Mouse (Mus musculus): ENCODE results near the gene Vps4a. TPM values are rescaled to one million over a fixed set of nuclear protein-coding genes. Genes with fewer than 3 reads are reported as not detected.
"Not testable (repeated sequence)": the region's sequence is repeated elsewhere in the genome, so short reads cannot be mapped to it uniquely, and the experiment has no call there.

The Vps4a gene
- 100 to 1,000 TPM; 115 to 125 TPM for total RNA-seq (2021)

DNA sequence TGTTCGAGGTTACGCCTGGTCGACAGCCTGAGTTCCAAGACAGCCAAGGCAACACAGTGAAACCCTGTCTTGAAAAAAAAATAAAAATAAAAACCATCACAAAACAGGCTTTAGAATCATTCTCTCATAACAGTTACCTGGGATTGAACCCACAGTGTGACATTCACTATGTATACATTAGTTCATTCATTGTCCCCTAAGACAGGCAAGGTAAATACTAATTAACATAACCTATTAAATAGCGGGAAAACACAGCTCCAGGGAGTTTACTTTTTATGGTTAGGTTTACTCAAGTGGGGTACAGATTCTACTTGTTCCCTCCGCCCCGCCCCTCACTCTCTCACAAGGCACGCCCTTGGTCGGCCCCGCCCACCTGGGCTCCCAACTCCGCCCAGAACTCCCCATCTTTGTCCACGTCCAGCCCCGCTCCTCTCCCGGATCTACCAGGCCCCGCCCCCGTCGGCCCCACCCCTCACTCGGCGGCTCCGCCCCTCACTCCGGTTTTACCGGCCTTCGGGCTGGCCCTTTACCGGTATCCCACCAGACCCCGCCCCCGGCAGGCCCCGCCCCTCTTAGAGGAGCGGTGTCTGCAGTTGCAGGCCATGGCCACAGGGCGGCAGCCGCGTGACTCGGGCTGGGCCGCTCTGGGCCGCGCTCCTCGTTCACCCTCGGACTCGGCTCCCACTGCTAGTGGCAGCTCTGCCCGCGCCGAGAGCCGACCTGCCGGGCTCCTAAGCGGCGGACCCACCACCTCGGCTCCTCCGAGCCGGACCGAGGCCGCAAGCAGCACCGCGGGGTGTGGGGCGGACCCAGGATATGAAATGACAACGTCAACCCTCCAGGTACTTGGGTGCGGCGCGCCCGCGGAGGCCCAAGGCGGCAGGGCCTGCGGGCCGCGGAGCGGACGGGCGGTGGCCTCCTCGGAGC, at the start of gene Vps4a:
TSS of gene Vps4a (plus strand) at position 573 of the 927 bp plus-strand sequence.
- DNase-seq (ENCODE audit: low spot score in 2 of 2) = peak; percentile 94 to 96
- intact Hi-C loops (cut with DNase I) = loop anchor here (1.0 to 10.0 kb wide), 2 partner anchors 17 to 346 kb away; partner anchors contain the start of genes Pdf and Tango6

- peak; percentile 21 to 39 for DNase-seq (ENCODE audit: low spot score in 2 of 2)
- intact Hi-C loops (cut with DNase I) = no loop called here
These were observed 45.6 kb upstream of the Vps4a start for GRCm38 (mm10) chr8:106985404-106985821.

- DNase-seq (ENCODE audit: low spot score in 2 of 2) = no peak
- intact Hi-C loops (cut with DNase I) = no loop called here
These were observed 45.1 kb upstream of the Vps4a start for GRCm38 (mm10) chr8:106985951-106986350.

GRCm38 (mm10) chr8:106987557-106987956, 43.5 kb upstream of the Vps4a start:
- DNase-seq (ENCODE audit: low spot score in 2 of 2) = no peak
- intact Hi-C loops (cut with DNase I) = no loop called here

DNA sequence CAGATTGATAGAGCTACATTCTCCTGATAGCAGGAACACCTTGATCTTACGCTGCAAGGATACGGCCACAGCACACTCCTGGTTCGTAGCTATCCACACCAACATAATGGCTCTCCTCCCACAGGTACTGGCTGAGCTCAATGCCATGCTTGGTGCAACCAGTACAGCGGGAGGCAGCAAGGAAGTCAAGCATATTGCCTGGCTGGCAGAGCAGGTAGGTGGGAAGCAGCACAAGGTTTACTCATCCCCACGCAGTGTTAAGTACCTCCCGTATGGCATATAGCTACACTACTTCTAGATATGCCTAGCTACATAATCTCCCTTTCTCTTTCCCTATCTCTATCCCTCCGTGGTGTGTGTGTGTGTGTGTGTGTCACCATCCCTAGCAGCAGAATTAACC, 39.6 kb upstream of the Vps4a start:
- intact Hi-C loops (cut with DNase I) = no loop called here
- DNase-seq (ENCODE audit: low spot score in 2 of 2) = peak in 1 of 2 experiments; percentile 65

- intact Hi-C loops (cut with DNase I); DNase-seq (ENCODE audit: low spot score in 2 of 2): not testable (repeated sequence)
These were observed 34.7 kb upstream of the Vps4a start for GRCm38 (mm10) chr8:106996339-106996738.

GRCm38 (mm10) chr8:106997416-106997815, 33.6 kb upstream of the Vps4a start:
- intact Hi-C loops (cut with DNase I) = no loop called here
- DNase-seq (ENCODE audit: low spot score in 2 of 2) = no peak

GRCm38 (mm10) chr8:106999068-106999467, 32.0 kb upstream of the Vps4a start:
- DNase-seq (ENCODE audit: low spot score in 2 of 2) = no peak
- intact Hi-C loops (cut with DNase I) = no loop called here

DNA sequence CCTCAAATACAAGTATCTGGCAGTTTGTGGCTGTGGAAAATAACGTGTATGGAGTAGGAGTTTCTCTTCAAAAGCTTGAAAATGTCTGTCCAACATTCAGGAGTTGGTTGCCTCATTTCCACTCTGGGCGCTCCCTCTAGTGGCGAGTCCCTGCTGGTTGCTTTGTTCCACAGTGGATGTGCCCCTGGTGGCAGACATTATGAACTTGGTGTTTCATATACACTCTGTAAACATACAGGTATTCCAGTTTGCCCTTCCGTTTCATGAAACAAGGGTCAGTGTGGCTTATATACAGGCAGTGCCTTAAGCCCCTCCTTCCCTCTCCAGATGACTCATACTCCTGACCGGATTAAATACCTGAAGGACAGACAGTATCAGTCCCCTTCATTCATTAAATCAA, 28.5 kb upstream of the Vps4a start:
- intact Hi-C loops (cut with DNase I) = loop anchor here (1.0 to 5.0 kb wide), 3 partner anchors 75 to 304 kb away; no protein-coding TSS in a partner anchor
- DNase-seq (ENCODE audit: low spot score in 2 of 2) = peak; percentile 84 to 92

DNA sequence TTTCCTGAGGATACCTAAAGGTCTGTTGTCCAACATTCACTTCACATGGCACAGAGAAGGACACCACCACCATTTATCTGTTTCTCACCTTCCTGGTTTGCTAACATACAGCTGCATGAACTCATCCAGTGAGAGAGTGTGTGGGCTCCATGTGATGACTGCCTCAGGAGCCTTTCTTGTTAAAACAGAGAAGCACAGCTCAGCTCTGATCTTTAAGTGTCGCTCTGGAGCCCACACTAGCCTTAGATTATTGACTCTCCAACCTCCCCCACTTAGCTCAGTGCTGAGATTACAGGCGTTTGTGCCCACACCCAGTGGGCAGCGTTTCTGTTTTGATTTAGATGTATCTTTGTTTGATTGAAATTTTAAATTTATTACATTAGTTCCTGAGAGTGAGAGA, 23.2 kb upstream of the Vps4a start:
- peak; percentile 31 to 70 for DNase-seq (ENCODE audit: low spot score in 2 of 2)
- intact Hi-C loops (cut with DNase I) = no loop called here

DNA sequence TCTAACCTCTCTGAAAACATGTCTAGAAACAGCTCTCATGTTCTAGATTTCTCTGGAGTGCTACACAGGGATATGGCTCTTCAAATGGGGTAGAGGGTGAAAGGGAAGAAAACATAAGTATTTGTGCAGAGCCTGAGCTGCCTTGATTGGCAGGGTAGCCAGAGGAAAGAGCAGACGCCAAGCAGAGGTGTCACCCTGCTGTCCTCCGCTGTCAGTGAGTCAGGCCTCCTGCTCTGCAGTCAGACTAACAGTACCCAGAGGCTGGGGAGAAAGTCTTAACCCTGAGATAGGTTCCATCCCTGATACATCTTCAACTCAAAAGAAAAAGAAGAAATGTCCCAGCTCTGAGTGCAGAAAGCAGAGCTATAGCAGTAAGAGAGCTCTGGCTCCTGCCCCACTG, 18.4 kb upstream of the Vps4a start:
- no peak for DNase-seq (ENCODE audit: low spot score in 2 of 2)
- intact Hi-C loops (cut with DNase I) = no loop called here

- intact Hi-C loops (cut with DNase I) = no loop called here
- DNase-seq (ENCODE audit: low spot score in 2 of 2) = no peak
These were observed 16.1 kb upstream of the Vps4a start for GRCm38 (mm10) chr8:107014915-107015314.

DNA sequence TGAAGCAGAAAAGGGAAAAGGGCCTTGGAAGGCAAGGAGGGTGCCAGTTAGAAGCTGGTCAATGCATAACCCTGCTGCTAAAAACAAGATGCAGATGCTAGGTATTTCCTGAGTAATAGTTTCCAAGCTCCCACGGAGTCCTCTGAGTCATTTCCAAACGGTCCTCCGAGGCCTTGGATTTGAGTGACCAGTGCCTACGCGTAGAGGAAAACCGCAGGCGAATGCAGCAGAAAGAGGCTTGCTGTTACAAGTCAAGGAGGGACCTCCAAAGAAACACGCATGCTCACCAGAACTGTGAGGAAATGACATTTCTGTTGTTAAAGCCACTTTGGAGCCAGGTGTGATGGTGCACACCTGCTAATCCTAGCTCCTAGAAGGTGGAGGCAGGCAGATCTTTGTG, 7.5 kb upstream of the Vps4a start:
- no peak for DNase-seq (ENCODE audit: low spot score in 2 of 2)
- intact Hi-C loops (cut with DNase I) = no loop called here

DNA sequence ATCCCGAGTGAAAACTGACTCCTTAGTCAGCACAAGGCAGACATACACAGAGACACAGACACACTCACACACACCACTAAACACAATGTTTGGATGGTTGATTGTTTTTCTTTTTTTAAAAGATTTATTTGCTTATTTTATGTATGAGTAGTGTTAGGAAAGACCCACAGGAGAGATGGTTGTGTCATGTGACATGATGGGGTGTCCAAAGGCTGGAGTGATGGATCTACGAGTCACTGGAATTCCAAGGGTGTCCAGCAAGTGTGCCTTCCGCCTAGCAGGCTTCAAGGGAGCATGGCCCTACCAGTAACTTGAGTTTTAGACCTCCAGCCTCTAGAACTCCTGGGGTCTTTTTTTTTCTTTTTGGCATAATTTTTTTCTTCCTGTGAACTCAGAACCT, 1.7 kb upstream of the Vps4a start:
- intact Hi-C loops (cut with DNase I) = no loop called here
- DNase-seq (ENCODE audit: low spot score in 2 of 2) = no peak

DNA sequence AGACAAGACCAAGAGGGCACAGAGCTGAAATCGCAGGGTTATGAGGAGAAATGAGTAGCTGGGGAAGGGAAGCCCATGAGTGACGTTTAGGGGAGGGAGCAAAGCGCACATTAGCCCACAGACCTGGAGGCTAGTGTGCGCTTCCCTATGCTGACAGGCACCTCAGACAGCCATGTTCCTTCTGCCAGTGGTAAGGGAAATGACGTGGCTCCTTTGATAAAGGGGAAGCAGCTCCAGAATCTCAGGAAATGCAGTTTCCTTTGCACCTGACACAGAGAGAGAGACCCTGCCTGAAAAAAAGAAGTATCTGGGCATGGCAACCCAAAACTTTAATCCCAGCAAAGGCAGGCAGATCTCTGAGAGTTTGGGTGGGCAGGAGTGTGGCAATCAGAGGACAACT, 964 bp upstream of the Vps4a start:
- no peak for DNase-seq (ENCODE audit: low spot score in 2 of 2)
- intact Hi-C loops (cut with DNase I) = loop anchor here (10.0 kb wide), 1 partner anchor 345 kb away; the partner anchor contains the start of gene Tango6

- peak in 1 of 2 experiments; percentile 49 for DNase-seq (ENCODE audit: low spot score in 2 of 2)
- intact Hi-C loops (cut with DNase I) = loop anchor here (1.0 to 10.0 kb wide), 2 partner anchors 17 to 347 kb away; partner anchors contain the start of genes Pdf and Tango6
These were observed 612 bp downstream of the Vps4a start for GRCm38 (mm10) chr8:107031577-107032090.

DNA sequence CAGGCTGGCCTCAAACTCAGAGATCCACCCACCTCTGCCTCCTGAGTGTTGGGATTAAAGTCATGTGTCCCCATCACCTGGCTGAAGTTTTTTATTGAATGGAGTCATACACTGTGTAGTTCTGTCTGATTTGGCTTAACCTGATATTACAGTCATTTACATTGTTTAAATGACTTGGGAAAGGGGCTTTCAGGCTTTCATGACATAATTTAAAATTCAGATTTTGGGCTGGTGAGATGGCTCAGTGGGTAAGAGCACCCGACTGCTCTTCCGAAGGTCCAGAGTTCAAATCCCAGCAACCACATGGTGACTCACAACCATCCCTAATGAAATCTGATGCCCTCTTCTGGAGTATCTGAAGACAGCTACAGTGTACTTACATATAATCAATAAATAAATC, 2.6 kb downstream of the Vps4a start:
- DNase-seq (ENCODE audit: low spot score in 2 of 2) = not testable (repeated sequence)
- intact Hi-C loops (cut with DNase I) = loop anchor here (10.0 kb wide), 1 partner anchor 349 kb away; the partner anchor contains the start of gene Tango6

GRCm38 (mm10) chr8:107035641-107036040, 4.6 kb downstream of the Vps4a start:
- DNase-seq (ENCODE audit: low spot score in 2 of 2) = no peak
- intact Hi-C loops (cut with DNase I) = loop anchor here (10.0 kb wide), 1 partner anchor 351 kb away; the partner anchor contains the start of gene Tango6

DNA sequence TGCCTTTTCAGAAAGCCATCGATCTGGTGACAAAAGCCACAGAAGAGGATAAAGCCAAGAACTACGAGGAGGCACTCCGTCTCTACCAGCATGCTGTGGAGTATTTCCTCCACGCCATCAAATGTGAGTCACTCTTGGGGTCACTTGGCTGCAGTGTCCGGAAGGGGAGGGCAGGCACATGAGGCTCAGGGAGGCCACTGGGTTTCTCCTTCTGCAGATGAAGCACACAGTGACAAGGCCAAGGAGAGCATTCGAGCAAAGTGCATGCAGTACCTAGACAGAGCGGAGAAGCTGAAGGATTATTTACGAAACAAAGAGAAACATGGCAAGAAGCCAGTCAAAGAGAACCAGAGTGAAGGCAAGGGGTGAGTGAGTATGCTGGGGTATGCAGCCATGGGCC, 5.6 kb downstream of the Vps4a start:
- intact Hi-C loops (cut with DNase I) = loop anchor here (10.0 kb wide), 1 partner anchor 352 kb away; the partner anchor contains the start of gene Tango6
- no peak for DNase-seq (ENCODE audit: low spot score in 2 of 2)

DNA sequence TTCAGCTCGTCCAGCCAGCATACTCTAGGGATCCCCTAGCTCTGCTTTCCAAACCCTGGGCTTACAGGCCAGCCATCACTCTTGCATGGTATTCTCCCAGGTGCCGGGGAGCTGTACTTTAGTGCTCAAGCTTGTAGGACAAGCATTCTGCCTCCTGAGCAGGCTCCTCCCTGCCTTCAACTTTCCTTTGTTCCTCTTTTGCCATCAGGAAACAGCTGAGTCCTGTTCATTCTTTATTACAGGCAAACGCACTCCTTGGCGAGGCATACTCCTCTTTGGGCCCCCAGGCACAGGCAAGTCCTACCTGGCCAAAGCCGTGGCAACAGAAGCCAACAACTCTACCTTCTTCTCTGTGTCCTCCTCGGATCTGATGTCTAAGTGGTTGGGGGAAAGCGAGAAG, 9.6 kb downstream of the Vps4a start:
- intact Hi-C loops (cut with DNase I) = no loop called here
- no peak for DNase-seq (ENCODE audit: low spot score in 2 of 2)

Measured in left cerebral cortex, postnatal 25 days (tissue).